15 mouse cellular contexts compared by ENCODE assay signal in genomic region chr19:24673762-24674161, GRCm38 (mm10). TPM values are rescaled to one million over a fixed set of nuclear protein-coding genes. Genes with fewer than 3 reads are reported as not detected.
DNase-seq lines count a peak whose midpoint lies in the region; ATAC-seq and TF ChIP-seq lines count a peak whose summit lies in the region.
"Had no signal": no experiment of that assay in that cellular context is flagged by ENCODE, and none has a peak within 500 bp of the region (broad histone marks: within the 10 kb centered on the region; RNA-seq: fewer than 3 reads in every experiment).

Tmem252 (plus strand) TSS chr19:24674008.

- no peaks in the 10 kb centered on the region for H3K9me3 ChIP-seq in midbrain, embryonic 16.5 days (replicated peaks; ENCODE audit: control insufficient read depth, low read length, poor library complexity, severe bottlenecking)
- H3K9me3 ChIP-seq in midbrain, embryonic 13.5 days = no peaks in the 10 kb centered on the region
- H3K9me3 ChIP-seq: stomach, embryonic 15.5 days had no signal

- no peak for ATAC-seq in midbrain, embryonic 16.5 days
- ATAC-seq in midbrain, embryonic 13.5 days = no peak

- no peak within 1 kb of the TSS for H3K4me2 ChIP-seq in midbrain, embryonic 16.5 days (ENCODE audit: low read length)
- no peak within 1 kb of the TSS for H3K4me2 ChIP-seq in midbrain, embryonic 13.5 days (replicated peaks)
- H3K4me2 ChIP-seq: liver, embryonic 11.5 days; stomach, embryonic 15.5 days had no signal

- intact Hi-C loops in heart, adult 2 months (cut with DNase I) = no loop called here
- intact Hi-C loops in heart, postnatal 14 days (cut with DNase I) = no loop called here

- TF ChIP-seq CTCF in heart, adult 2 months (IDR thresholded peaks at IDR 0.05) = no peak

- TF ChIP-seq POLR2A in heart, adult 2 months (IDR thresholded peaks at IDR 0.05; ENCODE audit: insufficient read depth, low read depth, low read length) = no peak

- no peak within 1 kb of the TSS for H3K9ac ChIP-seq in heart, adult 2 months (ENCODE audit: low read depth, low read length)
- no peak within 1 kb of the TSS for H3K9ac ChIP-seq in midbrain, embryonic 16.5 days (ENCODE audit: low read depth, low read length)
- no peak within 1 kb of the TSS for H3K9ac ChIP-seq in midbrain, embryonic 13.5 days (replicated peaks)
- H3K9ac ChIP-seq: stomach, embryonic 15.5 days had no signal

- DNase-seq in heart, adult 2 months = no peak
- DNase-seq in heart, postnatal 14 days = no peak
- peak; percentile 54 to 69 for DNase-seq in kidney, postnatal 25 days
- peak; percentile 37 for DNase-seq in yolk sac, embryonic 10.5 days (ENCODE audit: low spot score)
- DNase-seq in layer of hippocampus, postnatal 36 days = no peak
- DNase-seq in frontal cortex, postnatal 10 days (ENCODE audit: low spot score in 2 of 2) = no peak
- DNase-seq: right cerebral cortex, postnatal 14 days had no signal

- TF ChIP-seq EP300 in heart, adult 2 months (IDR thresholded peaks at IDR 0.05; ENCODE audit: insufficient read depth, low read depth, low read length) = no peak

- H3K36me3 ChIP-seq in heart, adult 2 months (ENCODE audit: control insufficient read depth, insufficient read depth, low read length) = no peaks in the 10 kb centered on the region
- H3K36me3 ChIP-seq in midbrain, embryonic 16.5 days (ENCODE audit: control insufficient read depth, insufficient read depth, low read length) = no peaks in the 10 kb centered on the region
- no peaks in the 10 kb centered on the region for H3K36me3 ChIP-seq in midbrain, embryonic 13.5 days
- H3K36me3 ChIP-seq: stomach, embryonic 15.5 days had no signal

- no peak within 1 kb of the TSS for H3K4me3 ChIP-seq in heart, adult 2 months
- H3K4me3 ChIP-seq in midbrain, embryonic 16.5 days (ENCODE audit: low read depth, low read length) = no peak within 1 kb of the TSS
- H3K4me3 ChIP-seq in midbrain, embryonic 13.5 days (replicated peaks) = no peak within 1 kb of the TSS
- H3K4me3 ChIP-seq: erythroblast, embryonic 14.5 days; stomach, embryonic 15.5 days had no signal

- H3K27ac ChIP-seq in heart, adult 2 months = peak within 1 kb of the TSS; percentile 21
- H3K27ac ChIP-seq in midbrain, embryonic 16.5 days (ENCODE audit: low read length) = 0 out of 2 replicates have a peak within 1 kb of the TSS, but pooled peaks have one; percentile 2
- no peak within 1 kb of the TSS for H3K27ac ChIP-seq in midbrain, embryonic 13.5 days
- H3K27ac ChIP-seq: stomach, embryonic 15.5 days had no signal

- 43% methylated on average over 4 of the region's 4 CpGs for WGBS in heart, adult 2 months
- WGBS in midbrain, embryonic 16.5 days = 69% methylated on average over 3 of the region's 4 CpGs
- WGBS in midbrain, embryonic 13.5 days = 72% methylated on average over 4 of the region's 4 CpGs

- peaks cover 6% of the 10 kb centered on the region for H3K4me1 ChIP-seq in heart, adult 2 months (ENCODE audit: control insufficient read depth, insufficient read depth, low read length)
- H3K4me1 ChIP-seq in midbrain, embryonic 16.5 days (ENCODE audit: control insufficient read depth, insufficient read depth, low read length) = no peaks in the 10 kb centered on the region
- no peaks in the 10 kb centered on the region for H3K4me1 ChIP-seq in midbrain, embryonic 13.5 days (replicated peaks)
- H3K4me1 ChIP-seq: stomach, embryonic 15.5 days had no signal

- H3K27me3 ChIP-seq in heart, adult 2 months (ENCODE audit: control insufficient read depth, insufficient read depth, low read length) = no peaks in the 10 kb centered on the region
- H3K27me3 ChIP-seq in midbrain, embryonic 16.5 days (ENCODE audit: control insufficient read depth, insufficient read depth, low read depth, low read length) = no peaks in the 10 kb centered on the region
- no peaks in the 10 kb centered on the region for H3K27me3 ChIP-seq in midbrain, embryonic 13.5 days
- H3K27me3 ChIP-seq: stomach, embryonic 15.5 days had no signal

- H3K79me2 ChIP-seq in heart, adult 2 months (replicated peaks; ENCODE audit: control insufficient read depth, insufficient read depth, low read length) = no peaks in the 10 kb centered on the region

RNA-seq across cellular contexts. Expression of gene Tmem252, which starts in this region (rescaled TPM):
- under 1 TPM; 0.08 to 0.11 TPM for total RNA-seq in heart, adult 2 months (2021)
- polyA plus RNA-seq in heart, adult 2 months (2012; rRNA removed) = 0.10 and 0.15 TPM in 2 replicates
- under 1 TPM; 0.27 to 0.43 TPM for total RNA-seq in heart, postnatal 14 days (2021)
- 1.3 and 1.4 TPM in 2 replicates for polyA plus RNA-seq in midbrain, embryonic 16.5 days (2015; fragmentation: Nextera tagmentation; extraction: Ambion mirVana)
- 0.76 and 1.1 TPM in 2 replicates for polyA plus RNA-seq in midbrain, embryonic 13.5 days (2015; fragmentation: Nextera tagmentation; extraction: Ambion mirVana)
- 1 to 10 TPM in 1 of 2 experiments, under 1 TPM in 1; 0.35 to 1.0 TPM for total RNA-seq in layer of hippocampus, postnatal 36 days (2021)
- total RNA-seq: common myeloid progenitor, adult 5-6 weeks; megakaryocyte-erythroid progenitor cell, adult 5-6 weeks; MEL had no signal
- polyA plus RNA-seq: erythroblast, embryonic 14.5 days had no signal

Comparison
In these comparisons a context has a peak if more than half of its experiments do, and no peak if none do; other contexts are left out.
1. DNase-seq: peak in kidney, postnatal 25 days (2 of 2) and yolk sac, embryonic 10.5 days (single experiment); none in heart, adult 2 months (0 of 2), heart, postnatal 14 days (0 of 2), layer of hippocampus, postnatal 36 days (0 of 2) and frontal cortex, postnatal 10 days (0 of 2).